Mouse (Mus musculus) C2C12 (cell line): Measurements from ENCODE around the gene Cic. TPM values are rescaled to one million over a fixed set of nuclear protein-coding genes. Genes with fewer than 3 reads are reported as not detected.

Experiments used
- H3K27me3 ChIP-seq: one replicate; pipeline ENCODE4 v1.6.1; 2011; ENCODE audit not compliant: control insufficient read depth, insufficient read depth, insufficient read length
- H3K36me3 ChIP-seq: one replicate; pipeline ENCODE4 v1.6.1; 2011; ENCODE audit not compliant: control insufficient read depth, insufficient read depth
- H3K4me3 ChIP-seq: one replicate; pipeline ENCODE4 v1.5.1; 2011; ENCODE audit warnings: mild to moderate bottlenecking, control low read depth; ENCODE audit not compliant: poor library complexity, insufficient read depth, severe bottlenecking
- H3K79me2 ChIP-seq: one replicate; pipeline ENCODE4 v1.6.1; 2011; ENCODE audit not compliant: control insufficient read depth, insufficient read depth
- H3K79me3 ChIP-seq: one replicate; pipeline ENCODE4 v1.6.1; 2011; ENCODE audit warnings: low read depth, control low read depth
- H3ac ChIP-seq: one replicate; pipeline ENCODE3; 2011; ENCODE audit warnings: low read depth; ENCODE audit not compliant: control insufficient read depth, insufficient read length
- CEBPB ChIP-seq: IDR thresholded peaks from one replicate; pipeline ENCODE4 v1.6.1; 2011; ENCODE audit warnings: low read depth, mild to moderate bottlenecking, control low read depth, moderate library complexity
- CTCF ChIP-seq: IDR thresholded peaks from one replicate; pipeline ENCODE4 v1.5.1; 2011; ENCODE audit not compliant: control insufficient read depth, insufficient read depth, insufficient read length
- FOSL1 ChIP-seq: IDR thresholded peaks from one replicate; pipeline ENCODE4 v1.8.0; 2011; ENCODE audit warnings: mild to moderate bottlenecking, low read length; ENCODE audit not compliant: poor library complexity, insufficient read depth, severe bottlenecking
- MAX ChIP-seq: IDR thresholded peaks from one replicate; pipeline ENCODE4 v1.6.1; 2011; ENCODE audit warnings: mild to moderate bottlenecking, control low read depth
- MYOD1 ChIP-seq: IDR thresholded peaks from one replicate; pipeline ENCODE4 v1.6.1; 2011; ENCODE audit warnings: low read depth; ENCODE audit not compliant: control insufficient read depth, insufficient read length
- MYOG ChIP-seq: IDR thresholded peaks from one replicate; pipeline ENCODE4 v1.6.1; 2011; ENCODE audit not compliant: control insufficient read depth, insufficient read length; ENCODE audit errors: extremely low read depth
- USF1 ChIP-seq: IDR thresholded peaks from one replicate; pipeline ENCODE4 v1.6.1; 2011; ENCODE audit warnings: low read depth, mild to moderate bottlenecking, control low read depth, moderate library complexity
- polyA plus RNA-seq: library from polyadenylated mRNA; unstranded; fragments of >200 nt; fragmentation: generic; extraction: Trizol; gene quantifications from one replicate; pipeline ENCODE4 v1.2.1, GENCODE M21; 2012; ENCODE audit warnings: missing spikeins

The Cic gene
- polyA plus RNA-seq, 1 experiment = 79.5 TPM

GRCm38 (mm10) chr7:25270652-25271633, 3.4 kb downstream of the Cic start:
- H3K79me3 ChIP-seq = peaks cover 3% of the 10 kb centered on the region
- H3K4me3 ChIP-seq = no peak overlapping the region
- no peaks in the 10 kb centered on the region for H3K27me3 ChIP-seq
- H3K79me2 ChIP-seq = no peaks in the 10 kb centered on the region
- no peak overlapping the region for H3ac ChIP-seq
- TF ChIP-seq MYOG (no peak), MYOD1 (no peak), CEBPB (no peak), MAX (no peak), FOSL1 (no peak), CTCF (no peak), USF1 (no peak)
- no peaks in the 10 kb centered on the region for H3K36me3 ChIP-seq

- Histone ChIP-seq H3K4me3 (no peak overlapping the region), H3K27me3 (no peaks in the 10 kb centered on the region), H3K36me3 (no peaks in the 10 kb centered on the region), H3K79me3 (peaks cover 3% of the 10 kb centered on the region), H3K79me2 (no peaks in the 10 kb centered on the region), H3ac (no peak overlapping the region)
- no peak for TF ChIP-seq MYOG
- no peak for TF ChIP-seq MAX
- TF ChIP-seq CEBPB = no peak
- TF ChIP-seq MYOD1 = no peak
- TF ChIP-seq USF1 = no peak
- no peak for TF ChIP-seq FOSL1
Measured at GRCm38 (mm10) chr7:25271651-25272444, 4.3 kb downstream of the Cic start.

- TF ChIP-seq USF1 (no peak), CTCF (no peak), MYOG (no peak), CEBPB (no peak), MYOD1 (no peak), FOSL1 (no peak), MAX (no peak)
- no peak overlapping the region for H3K4me3 ChIP-seq
- no peaks in the 10 kb centered on the region for H3K27me3 ChIP-seq
Measured at GRCm38 (mm10) chr7:25272445-25273258, 5.1 kb downstream of the Cic start.

GRCm38 (mm10) chr7:25273259-25274241, 6.0 kb downstream of the Cic start:
- H3K79me2 ChIP-seq = peaks cover 5% of the 10 kb centered on the region
- no peaks in the 10 kb centered on the region for H3K27me3 ChIP-seq
- peaks cover 3% of the 10 kb centered on the region for H3K79me3 ChIP-seq
- no peak overlapping the region for H3K4me3 ChIP-seq
- TF ChIP-seq CTCF (no peak), FOSL1 (no peak), MAX (no peak), MYOD1 (no peak), USF1 (no peak), CEBPB (no peak), MYOG (no peak)
- H3ac ChIP-seq = no peak overlapping the region
- no peaks in the 10 kb centered on the region for H3K36me3 ChIP-seq

More at GRCm38 (mm10) chr7:25272445-25273258, 5.1 kb downstream of the Cic start:
- H3K79me3 ChIP-seq = peaks cover 3% of the 10 kb centered on the region
- H3K79me2 ChIP-seq = peaks cover 3% of the 10 kb centered on the region
- no peak overlapping the region for H3ac ChIP-seq
- H3K36me3 ChIP-seq = no peaks in the 10 kb centered on the region
